Mouse (Mus musculus): Measurements from ENCODE around the gene Nup93.
A peak's percentile ranks its signal among the peaks of the same experiment; 100 is the strongest.
"Not testable (repeated sequence)": the region's sequence is repeated elsewhere in the genome, so short reads cannot be mapped to it uniquely, and the experiment has no call there.

Nup93 gene

GRCm38 (mm10) chr8:94214252-94215173 is at the start of gene Nup93:
Gene Nup93, plus strand, starts transcription at chr8:94214564.
- no peaks in the 10 kb centered on the region for H3K27me3 ChIP-seq (ENCODE audit: control insufficient read depth, insufficient read depth, low read length, poor library complexity, severe bottlenecking)
- DNase-seq (ENCODE audit: low read depth, low spot score): peak; percentile 95
- H3K36me3 ChIP-seq (ENCODE audit: control insufficient read depth, insufficient read depth, low read length, poor library complexity, severe bottlenecking): no peaks in the 10 kb centered on the region

- DNase-seq (ENCODE audit: low read depth, low spot score); H3K27me3 ChIP-seq (ENCODE audit: control insufficient read depth, insufficient read depth, low read length, poor library complexity, severe bottlenecking); H3K36me3 ChIP-seq (ENCODE audit: control insufficient read depth, insufficient read depth, low read length, poor library complexity, severe bottlenecking): not testable (repeated sequence)
Measured at GRCm38 (mm10) chr8:94165772-94166171, 48.6 kb upstream of the Nup93 start.

- peak; percentile 86 for DNase-seq (ENCODE audit: low read depth, low spot score)
- Histone ChIP-seq H3K27me3 (ENCODE audit: control insufficient read depth, insufficient read depth, low read length, poor library complexity, severe bottlenecking) (0 out of 2 replicates have a peak, but pooled peaks cover 3% of the 10 kb centered on the region), H3K36me3 (ENCODE audit: control insufficient read depth, insufficient read depth, low read length, poor library complexity, severe bottlenecking) (no peaks in the 10 kb centered on the region)
Measured at GRCm38 (mm10) chr8:94167244-94167643, 47.1 kb upstream of the Nup93 start.

DNA sequence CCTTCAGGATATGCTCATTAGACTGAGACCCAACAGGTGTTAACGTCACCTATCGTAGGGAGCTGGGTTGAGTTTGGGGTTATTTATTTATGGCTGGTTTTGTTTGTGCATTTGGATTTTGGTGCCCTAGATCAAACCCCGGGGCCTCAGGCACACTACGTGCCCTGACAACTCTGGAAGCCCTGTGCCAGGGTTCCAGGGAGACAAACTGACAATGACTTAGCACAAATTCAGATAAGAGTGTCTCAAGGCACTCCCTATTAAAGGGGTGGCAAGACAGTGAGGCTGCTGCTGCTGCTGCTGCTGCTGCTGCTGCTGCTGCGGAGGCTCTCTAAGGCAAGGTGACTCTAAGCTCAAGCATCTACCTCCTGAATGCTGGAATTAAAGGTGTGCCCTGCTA is 44.8 kb upstream of the Nup93 start:
- DNase-seq (ENCODE audit: low read depth, low spot score): no peak
- H3K36me3 ChIP-seq (ENCODE audit: control insufficient read depth, insufficient read depth, low read length, poor library complexity, severe bottlenecking): no peaks in the 10 kb centered on the region
- 0 out of 2 replicates have a peak, but pooled peaks cover 3% of the 10 kb centered on the region for H3K27me3 ChIP-seq (ENCODE audit: control insufficient read depth, insufficient read depth, low read length, poor library complexity, severe bottlenecking)

DNA sequence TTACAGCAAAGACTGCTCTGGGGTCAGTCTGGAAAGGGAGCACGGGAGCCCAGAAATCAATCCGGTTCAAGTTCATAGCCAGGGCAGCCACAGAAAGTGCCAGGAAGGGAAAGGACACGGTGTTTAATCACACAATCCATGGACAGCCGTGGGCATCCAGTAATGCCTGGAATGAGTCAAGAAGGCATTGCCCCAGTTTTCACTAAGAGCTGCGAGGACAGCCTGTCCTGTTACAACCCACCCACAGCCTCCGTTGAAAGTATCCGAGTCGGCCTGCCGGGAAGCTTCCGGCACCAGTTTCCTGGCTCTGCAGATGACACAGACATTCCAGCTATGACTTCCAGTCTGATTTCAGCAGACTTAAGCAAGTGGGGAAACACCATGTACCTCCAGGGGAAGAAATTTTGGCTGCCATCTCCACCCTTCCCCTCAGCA is 43.0 kb upstream of the Nup93 start:
- 0 out of 2 replicates have a peak, but pooled peaks cover 3% of the 10 kb centered on the region for H3K27me3 ChIP-seq (ENCODE audit: control insufficient read depth, insufficient read depth, low read length, poor library complexity, severe bottlenecking)
- H3K36me3 ChIP-seq (ENCODE audit: control insufficient read depth, insufficient read depth, low read length, poor library complexity, severe bottlenecking): no peaks in the 10 kb centered on the region
- DNase-seq (ENCODE audit: low read depth, low spot score): no peak

DNA sequence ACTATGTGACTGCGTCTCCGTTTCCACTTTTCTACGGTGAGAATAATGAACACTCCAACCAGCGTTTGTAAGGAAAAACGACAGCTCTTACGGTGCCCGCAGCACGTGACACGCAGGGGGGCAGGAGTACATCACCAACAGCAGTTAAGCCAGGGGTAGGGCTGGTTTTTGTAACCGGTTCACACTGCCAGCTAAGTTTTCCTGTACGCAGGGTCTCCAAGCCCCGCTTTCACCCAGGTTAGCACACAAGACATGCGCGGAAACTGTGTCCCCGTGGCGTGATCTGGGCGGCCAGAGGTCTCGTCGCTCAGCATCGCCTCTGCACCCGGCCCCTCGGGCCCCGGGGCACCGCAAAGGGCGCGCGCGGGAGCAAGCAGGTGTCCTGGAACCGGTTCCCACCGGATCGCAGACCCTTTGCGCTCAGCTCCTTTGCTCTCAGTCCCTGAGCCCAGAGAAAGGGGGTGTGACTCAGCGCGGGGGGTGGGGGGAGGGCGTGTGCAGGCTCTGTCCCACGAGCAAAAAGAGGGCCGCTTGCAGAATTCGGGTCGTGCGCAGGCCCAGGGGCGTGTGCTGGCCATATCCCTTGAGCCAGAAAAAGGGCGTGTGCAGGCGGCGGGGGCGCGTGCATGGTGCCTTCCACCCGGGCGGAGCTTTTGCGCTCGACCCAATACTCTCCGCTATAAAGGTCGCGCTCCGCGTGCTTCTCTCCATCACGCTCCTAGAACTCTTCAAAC is 42.1 kb upstream of the Nup93 start, which contains the start of gene Mt2:
Gene Mt2, plus strand, starts transcription at position 590 of the 734 bp plus-strand sequence.
- 0 out of 2 replicates have a peak, but pooled peaks cover 3% of the 10 kb centered on the region for H3K27me3 ChIP-seq (ENCODE audit: control insufficient read depth, insufficient read depth, low read length, poor library complexity, severe bottlenecking)
- DNase-seq (ENCODE audit: low read depth, low spot score): peak; percentile 24
- no peaks in the 10 kb centered on the region for H3K36me3 ChIP-seq (ENCODE audit: control insufficient read depth, insufficient read depth, low read length, poor library complexity, severe bottlenecking)

GRCm38 (mm10) chr8:94172809-94173732 is 41.3 kb upstream of the Nup93 start:
- H3K36me3 ChIP-seq (ENCODE audit: control insufficient read depth, insufficient read depth, low read length, poor library complexity, severe bottlenecking): no peaks in the 10 kb centered on the region
- no peak for DNase-seq (ENCODE audit: low read depth, low spot score)
- H3K27me3 ChIP-seq (ENCODE audit: control insufficient read depth, insufficient read depth, low read length, poor library complexity, severe bottlenecking): 0 out of 2 replicates have a peak, but pooled peaks cover 3% of the 10 kb centered on the region

- DNase-seq (ENCODE audit: low read depth, low spot score): no peak
- no peaks in the 10 kb centered on the region for H3K36me3 ChIP-seq (ENCODE audit: control insufficient read depth, insufficient read depth, low read length, poor library complexity, severe bottlenecking)
- 0 out of 2 replicates have a peak, but pooled peaks cover 3% of the 10 kb centered on the region for H3K27me3 ChIP-seq (ENCODE audit: control insufficient read depth, insufficient read depth, low read length, poor library complexity, severe bottlenecking)
Measured at GRCm38 (mm10) chr8:94173848-94174403, 40.4 kb upstream of the Nup93 start.

- DNase-seq (ENCODE audit: low read depth, low spot score): no peak
- H3K36me3 ChIP-seq (ENCODE audit: control insufficient read depth, insufficient read depth, low read length, poor library complexity, severe bottlenecking): no peaks in the 10 kb centered on the region
Measured at GRCm38 (mm10) chr8:94174619-94175213, 39.6 kb upstream of the Nup93 start.

DNA sequence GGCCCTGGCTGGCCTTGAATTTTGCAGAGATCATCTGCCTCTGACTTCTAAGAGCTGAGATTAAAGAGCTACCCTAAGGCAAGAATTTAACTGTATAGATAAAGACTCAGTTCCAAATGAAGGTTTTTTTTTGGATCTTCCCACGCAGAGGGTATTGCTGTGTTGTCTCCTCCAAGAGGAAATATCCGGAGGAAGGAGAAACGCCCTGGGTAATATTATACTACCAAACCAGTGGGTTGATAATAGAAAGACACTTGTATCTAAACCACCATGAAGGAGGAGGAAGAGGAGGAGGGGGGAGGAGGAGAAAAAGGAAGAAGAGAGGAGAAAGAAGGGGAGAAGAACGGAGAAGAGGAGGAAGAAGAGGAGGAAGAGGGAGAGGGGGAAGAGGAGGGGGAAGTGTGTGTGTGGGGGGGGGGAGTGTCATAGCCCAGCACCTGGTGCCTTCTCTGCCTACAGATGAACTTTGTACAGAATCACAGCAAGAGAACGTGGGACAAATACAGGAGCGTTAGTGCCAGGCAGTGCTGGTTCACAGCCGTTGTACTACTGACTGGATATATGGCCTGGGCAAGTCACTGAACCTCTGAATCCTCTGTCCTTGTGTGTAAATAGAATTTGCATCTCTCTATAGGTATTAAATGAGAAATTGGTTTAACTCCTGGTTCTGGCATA is 36.5 kb upstream of the Nup93 start:
- no peaks in the 10 kb centered on the region for H3K36me3 ChIP-seq (ENCODE audit: control insufficient read depth, insufficient read depth, low read length, poor library complexity, severe bottlenecking)
- H3K27me3 ChIP-seq (ENCODE audit: control insufficient read depth, insufficient read depth, low read length, poor library complexity, severe bottlenecking): no peaks in the 10 kb centered on the region; the same call in 1 of the 2 replicates
- DNase-seq (ENCODE audit: low read depth, low spot score): no peak

More at GRCm38 (mm10) chr8:94174619-94175213, 39.6 kb upstream of the Nup93 start:
- peaks cover 3% of the 10 kb centered on the region; the same call in 1 of the 2 replicates for H3K27me3 ChIP-seq (ENCODE audit: control insufficient read depth, insufficient read depth, low read length, poor library complexity, severe bottlenecking)

GRCm38 (mm10) chr8:94178857-94179712 is 35.3 kb upstream of the Nup93 start, which contains the start of gene Mt1:
Gene Mt1, plus strand, starts transcription at chr8:94179082.
- Histone ChIP-seq H3K27me3 (ENCODE audit: control insufficient read depth, insufficient read depth, low read length, poor library complexity, severe bottlenecking) (no peaks in the 10 kb centered on the region; the same call in 1 of the 2 replicates), H3K36me3 (ENCODE audit: control insufficient read depth, insufficient read depth, low read length, poor library complexity, severe bottlenecking) (no peaks in the 10 kb centered on the region)
- DNase-seq (ENCODE audit: low read depth, low spot score): peak; percentile 78
